Mouse (Mus musculus): ENCODE measurements at regions not wholly inside any gene's neighbourhood (a gene's known extent, or its start where the extent isn't known, plus 50 kb on each side); places are given as distances from the start of the nearest gene placed in this dataset.
"Not testable (repeated sequence)": the region's sequence is repeated elsewhere in the genome, so short reads cannot be mapped to it uniquely, and the experiment has no call there.

DNA sequence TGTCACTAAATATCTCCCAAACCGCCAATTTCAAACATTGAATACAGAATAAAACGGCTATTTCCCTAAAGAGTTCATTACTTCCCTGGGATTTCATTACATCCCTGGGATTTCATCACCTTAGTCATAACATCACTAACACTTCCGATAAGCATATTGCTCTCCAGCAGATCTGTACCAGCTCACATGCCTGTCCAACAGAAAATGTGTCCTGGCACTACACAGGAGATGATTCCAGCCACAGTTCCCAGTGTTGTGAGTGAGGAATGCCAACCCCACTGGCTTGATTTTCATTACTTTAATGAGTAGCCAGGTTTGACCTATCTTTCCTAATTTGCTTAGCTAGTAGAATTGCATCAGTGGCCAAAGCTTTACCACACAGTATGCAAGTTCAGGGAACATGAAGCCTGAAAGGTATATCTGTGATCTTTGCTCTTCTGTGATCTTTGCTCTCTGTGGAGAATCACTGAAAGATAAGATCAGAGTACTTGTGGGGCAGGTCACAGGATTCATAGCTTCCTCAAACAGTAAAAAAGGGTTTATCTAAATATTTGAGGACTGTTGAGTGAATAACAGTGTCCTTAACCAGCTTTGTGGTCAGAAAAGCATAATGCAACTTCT is 1115.5 kb upstream of the 1700009N14Rik start:
- no peak for DNase-seq (ENCODE audit: low spot score in 2 of 2)

DNA sequence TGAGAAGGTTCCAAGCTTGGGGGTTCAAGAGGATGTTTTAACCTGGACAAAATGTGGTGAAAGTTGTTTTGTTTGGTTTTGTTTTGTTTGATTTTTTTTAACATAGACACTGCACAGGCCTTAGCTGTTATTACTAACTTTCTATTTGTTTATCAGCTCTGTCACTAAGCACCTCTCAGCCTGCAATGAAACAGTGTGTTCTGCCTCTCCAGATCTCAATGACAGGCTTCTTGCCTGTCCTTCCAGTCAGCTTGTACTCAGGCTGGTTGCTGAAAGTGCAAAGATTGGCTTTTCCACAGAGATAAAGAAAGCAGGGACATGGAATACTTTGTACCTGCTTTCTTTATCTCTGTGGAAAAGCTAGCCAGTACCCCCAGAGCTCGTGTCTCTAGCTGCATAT is 1114.9 kb upstream of the 1700009N14Rik start:
- DNase-seq (ENCODE audit: low spot score in 2 of 2) = no peak

- no peak for DNase-seq (ENCODE audit: low spot score in 2 of 2)
Measured at GRCm38 (mm10) chr4:38371047-38371446, 1079.0 kb upstream of the 1700009N14Rik start.

DNA sequence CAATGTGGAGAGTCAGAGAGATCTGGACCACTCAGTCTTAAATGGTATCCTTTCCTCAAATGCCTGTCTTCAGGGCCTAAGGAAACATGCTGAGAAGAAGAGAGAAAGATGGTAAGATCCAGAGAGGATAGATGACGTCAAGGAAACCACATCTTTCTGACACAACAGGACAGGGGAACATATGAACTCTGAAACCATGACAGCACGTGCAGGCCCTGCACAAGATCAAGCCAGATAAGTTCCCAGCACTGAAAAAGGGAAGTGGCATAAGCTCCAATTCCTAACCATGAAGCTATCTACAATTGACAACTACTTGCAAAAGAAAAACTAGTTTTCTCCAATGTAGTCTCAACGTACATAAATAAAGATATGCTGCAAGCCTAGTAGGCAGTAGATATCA is 1068.2 kb upstream of the 1700009N14Rik start:
- DNase-seq (ENCODE audit: low spot score in 2 of 2) = no peak

DNA sequence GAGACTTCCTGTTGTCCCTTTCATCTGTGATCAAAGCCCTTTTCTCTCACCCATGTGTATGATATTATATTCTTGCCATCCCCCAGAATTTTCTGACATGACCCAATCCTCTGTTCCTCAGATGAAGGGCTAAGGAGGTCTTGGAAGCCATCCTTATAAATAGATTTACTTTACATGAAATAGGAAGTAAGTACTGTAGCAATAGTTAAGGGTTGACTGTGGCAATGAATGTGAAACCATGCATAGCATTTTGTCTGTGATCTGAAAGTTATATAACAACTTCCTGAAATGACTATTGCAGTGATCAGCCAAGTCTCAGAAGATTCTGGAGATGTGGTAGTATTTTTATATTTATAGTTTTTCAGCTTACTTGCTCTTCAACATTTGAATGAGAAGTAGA is 1053.5 kb upstream of the 1700009N14Rik start:
- DNase-seq (ENCODE audit: low spot score in 2 of 2) = no peak

GRCm38 (mm10) chr4:38435326-38435725 is 1014.8 kb upstream of the 1700009N14Rik start:
- not testable (repeated sequence) for DNase-seq (ENCODE audit: low spot score in 2 of 2)

- no peak for DNase-seq (ENCODE audit: low spot score in 2 of 2)
Measured at GRCm38 (mm10) chr4:38461473-38462194, 988.5 kb upstream of the 1700009N14Rik start.

DNA sequence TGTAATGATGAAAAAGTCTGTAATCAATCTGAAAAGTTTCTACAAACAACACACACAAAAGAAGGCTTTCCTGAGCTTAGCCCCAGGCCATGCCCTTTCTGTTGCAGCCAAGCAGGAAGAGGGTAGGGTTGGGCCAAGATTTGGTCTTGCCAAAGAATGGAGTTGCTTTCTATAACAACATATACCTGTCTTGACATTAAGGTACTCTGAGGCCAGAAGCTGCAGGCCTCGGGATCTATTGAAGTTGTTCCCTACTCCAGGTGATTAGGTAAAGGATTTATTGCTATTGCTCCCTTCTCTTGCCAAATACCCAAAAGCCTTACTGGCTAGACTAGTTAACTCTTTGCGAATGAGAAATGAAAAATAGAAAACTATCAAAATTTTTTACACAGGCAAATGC is 951.8 kb upstream of the 1700009N14Rik start:
- no peak for DNase-seq (ENCODE audit: low spot score in 2 of 2)

GRCm38 (mm10) chr4:38505875-38506274 is 944.2 kb upstream of the 1700009N14Rik start:
- no peak for DNase-seq (ENCODE audit: low spot score in 2 of 2)

- DNase-seq (ENCODE audit: low spot score in 2 of 2) = peak in 1 of 2 experiments; percentile 1
Measured at GRCm38 (mm10) chr4:38507202-38507601, 942.9 kb upstream of the 1700009N14Rik start.

DNA sequence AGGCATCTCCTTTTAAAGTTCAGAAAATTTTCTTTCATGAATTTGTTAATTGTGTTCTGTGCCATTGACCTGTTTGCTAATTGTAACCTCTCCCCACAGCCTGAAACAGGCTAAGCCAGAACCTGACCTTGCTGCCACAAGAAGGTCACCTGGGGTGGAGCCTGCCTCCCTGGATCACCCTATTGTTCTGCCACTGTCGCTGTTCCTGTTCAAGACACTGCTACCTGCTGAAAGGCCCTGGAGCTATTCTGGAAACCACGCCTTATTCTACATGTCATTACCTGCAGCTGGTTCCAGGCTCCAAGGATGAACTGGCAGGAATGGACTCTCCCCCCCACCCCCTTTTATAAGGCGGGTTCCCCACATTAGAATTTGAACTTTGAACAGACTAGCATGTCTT is 931.0 kb upstream of the 1700009N14Rik start:
- no peak for DNase-seq (ENCODE audit: low spot score in 2 of 2)
